Mouse (Mus musculus) activated CD4-positive, CD25-positive, alpha-beta regulatory T cell, adult 4 months (primary cell): ENCODE data around the gene Cfap99. TPM values are rescaled to one million over a fixed set of nuclear protein-coding genes. Genes with fewer than 3 reads are reported as not detected.

Source experiments
- ATAC-seq: one replicate; pipeline ENCODE4 v1.8.0; 2017
- polyA plus RNA-seq, 2 experiments: library from polyadenylated mRNA; unstranded; fragments of 100-300 nt; shearing (Covaris generic); gene quantifications; one replicate each; pipeline ENCODE4 v1.2.1; 2017

Gene Cfap99
- polyA plus RNA-seq, 2 experiments from 2014 or later, result not detected

- no peak for ATAC-seq
These were observed 9.2 kb upstream of the Cfap99 start for GRCm38 (mm10) chr5:34279214-34279613.

- ATAC-seq, result no peak
These were observed 7.4 kb upstream of the Cfap99 start for GRCm38 (mm10) chr5:34280976-34281375.

- no peak for ATAC-seq
These were observed 5.0 kb upstream of the Cfap99 start for GRCm38 (mm10) chr5:34283355-34283754.

- ATAC-seq, result no peak
These were observed 4.1 kb upstream of the Cfap99 start for GRCm38 (mm10) chr5:34284156-34284750.

- no peak for ATAC-seq
These were observed 3.1 kb upstream of the Cfap99 start for GRCm38 (mm10) chr5:34285285-34285684.

GRCm38 (mm10) chr5:34286516-34286915, 1.9 kb upstream of the Cfap99 start:
- ATAC-seq, result no peak

GRCm38 (mm10) chr5:34287001-34287837, 1.2 kb upstream of the Cfap99 start:
- no peak for ATAC-seq

- no peak for ATAC-seq
These were observed 608 bp upstream of the Cfap99 start for GRCm38 (mm10) chr5:34287838-34288145.

- ATAC-seq, result no peak
These were observed 886 bp downstream of the Cfap99 start for GRCm38 (mm10) chr5:34289286-34289685.

- no peak for ATAC-seq
These were observed 5.0 kb downstream of the Cfap99 start for GRCm38 (mm10) chr5:34293363-34293762.

- ATAC-seq, result no peak
These were observed 6.3 kb downstream of the Cfap99 start for GRCm38 (mm10) chr5:34294696-34295095.

DNA sequence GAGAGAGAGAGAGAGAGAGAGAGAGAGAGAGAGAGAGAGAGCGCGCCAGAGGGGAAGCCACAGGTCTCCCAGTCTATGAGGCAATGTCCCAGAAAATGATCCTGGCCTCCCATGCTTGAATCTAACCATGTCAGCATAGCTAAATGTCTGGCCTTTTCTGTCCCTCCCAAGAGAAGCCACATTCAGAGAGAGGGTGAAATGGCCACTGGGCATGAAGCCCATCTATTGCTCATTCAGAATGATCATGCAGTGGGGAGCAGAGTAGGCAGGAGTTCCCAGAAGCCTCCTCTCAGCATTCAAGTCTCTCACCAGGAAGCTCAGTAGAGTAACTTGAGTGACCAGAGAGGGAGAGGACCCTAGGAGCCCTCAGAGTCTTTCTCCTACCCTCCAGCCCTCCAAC, 6.7 kb downstream of the Cfap99 start:
- ATAC-seq, result no peak

DNA sequence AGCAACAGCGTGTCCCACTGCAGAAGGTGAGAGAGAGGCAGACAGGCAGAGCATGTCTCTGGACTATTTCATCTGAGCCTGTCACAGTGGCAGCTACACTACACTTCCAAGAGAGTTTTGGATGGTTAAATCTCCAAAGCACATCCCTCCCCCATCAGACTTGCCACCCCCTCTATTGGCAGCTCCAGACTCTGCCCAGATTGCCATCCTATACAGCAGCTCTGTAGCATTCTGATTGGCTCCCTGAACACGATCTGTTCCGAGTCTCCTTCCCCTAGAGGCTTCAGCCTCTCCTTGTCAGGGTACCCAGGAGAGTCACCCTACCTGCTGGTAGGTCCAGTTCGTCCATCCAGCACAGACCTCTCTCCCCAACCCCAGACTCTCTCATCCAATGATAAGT, 9.7 kb downstream of the Cfap99 start:
- no peak for ATAC-seq

DNA sequence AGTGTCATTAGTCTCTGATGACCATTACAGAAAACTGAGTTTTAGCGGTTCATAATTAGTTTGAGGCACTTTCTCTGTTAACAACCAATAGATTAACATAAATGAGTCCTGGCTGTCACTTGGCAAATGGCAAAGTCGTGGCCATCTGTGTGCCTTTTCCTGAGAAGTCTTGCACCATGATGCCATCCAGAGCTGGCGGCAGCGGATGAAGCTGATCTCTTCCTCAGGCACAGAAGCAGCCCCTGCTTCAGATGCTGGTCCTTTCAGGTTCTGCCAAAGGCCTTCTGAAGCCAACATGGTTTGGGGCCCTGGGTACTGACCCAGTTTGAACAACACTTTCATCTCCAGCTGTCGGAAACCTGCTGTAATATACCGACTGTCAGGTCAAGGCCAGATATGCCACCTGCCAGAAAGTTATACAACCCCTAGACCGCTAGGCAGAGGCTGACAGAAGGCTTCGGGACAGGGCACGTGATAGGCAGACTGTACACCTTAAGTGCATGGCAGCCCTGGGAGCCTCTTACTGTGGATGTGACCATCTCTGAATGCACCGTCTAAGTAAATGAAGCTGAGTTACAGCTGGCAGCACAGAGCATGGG, 10.6 kb downstream of the Cfap99 start:
- ATAC-seq, result no peak

DNA sequence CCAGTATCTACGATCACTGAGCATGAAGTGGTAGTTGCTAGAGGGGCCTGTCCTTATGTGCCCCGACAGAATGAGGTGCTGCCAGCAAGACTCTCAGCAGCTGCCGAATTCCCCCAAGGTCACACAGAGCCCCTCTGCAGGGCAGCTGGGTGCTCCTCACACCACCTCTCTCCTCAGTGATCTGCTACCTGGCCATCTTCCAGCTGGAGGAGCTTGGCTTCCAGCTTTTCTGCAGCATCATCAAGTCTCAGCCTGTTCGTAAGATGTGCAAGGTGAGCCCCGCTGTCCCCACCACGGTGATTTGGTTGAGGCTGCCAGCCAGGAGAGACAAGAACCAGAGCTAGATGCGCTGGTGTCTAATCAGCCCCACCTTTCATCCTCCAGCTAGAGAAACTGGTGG, 14.0 kb downstream of the Cfap99 start:
- no peak for ATAC-seq

GRCm38 (mm10) chr5:34309016-34309415, 20.6 kb downstream of the Cfap99 start:
- no peak for ATAC-seq

DNA sequence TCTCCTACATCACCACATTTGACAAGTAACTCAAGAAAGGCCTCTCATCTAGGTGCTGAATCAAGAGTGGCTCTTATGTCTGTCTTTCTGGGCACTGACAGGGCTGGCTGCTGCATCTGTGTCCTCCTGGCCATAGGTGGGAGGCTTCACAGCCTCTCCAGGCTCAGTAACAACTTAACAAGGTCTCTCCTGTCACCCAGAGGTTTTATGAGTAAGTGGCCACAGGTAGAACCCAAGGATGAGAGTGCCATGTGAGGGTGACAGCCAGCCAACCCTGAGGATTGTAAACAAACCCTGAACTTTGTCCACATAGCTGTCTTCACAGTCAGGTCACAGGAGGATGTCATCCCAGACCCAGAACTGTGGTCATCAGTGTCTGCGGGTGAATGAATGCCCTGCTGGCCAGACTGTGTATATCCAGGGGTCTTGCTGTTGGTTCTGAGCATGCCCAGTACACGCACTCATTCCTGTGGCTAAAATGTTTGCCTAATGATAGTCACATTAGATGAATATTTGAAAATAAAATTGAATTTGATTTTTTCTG, 31.2 kb downstream of the Cfap99 start:
- no peak for ATAC-seq

GRCm38 (mm10) chr5:34321236-34321635, 32.8 kb downstream of the Cfap99 start:
- ATAC-seq, result no peak

- no peak for ATAC-seq
These were observed 36.9 kb downstream of the Cfap99 start for GRCm38 (mm10) chr5:34325286-34325685.

- ATAC-seq, result no peak
These were observed 37.9 kb downstream of the Cfap99 start for GRCm38 (mm10) chr5:34326249-34326691.

DNA sequence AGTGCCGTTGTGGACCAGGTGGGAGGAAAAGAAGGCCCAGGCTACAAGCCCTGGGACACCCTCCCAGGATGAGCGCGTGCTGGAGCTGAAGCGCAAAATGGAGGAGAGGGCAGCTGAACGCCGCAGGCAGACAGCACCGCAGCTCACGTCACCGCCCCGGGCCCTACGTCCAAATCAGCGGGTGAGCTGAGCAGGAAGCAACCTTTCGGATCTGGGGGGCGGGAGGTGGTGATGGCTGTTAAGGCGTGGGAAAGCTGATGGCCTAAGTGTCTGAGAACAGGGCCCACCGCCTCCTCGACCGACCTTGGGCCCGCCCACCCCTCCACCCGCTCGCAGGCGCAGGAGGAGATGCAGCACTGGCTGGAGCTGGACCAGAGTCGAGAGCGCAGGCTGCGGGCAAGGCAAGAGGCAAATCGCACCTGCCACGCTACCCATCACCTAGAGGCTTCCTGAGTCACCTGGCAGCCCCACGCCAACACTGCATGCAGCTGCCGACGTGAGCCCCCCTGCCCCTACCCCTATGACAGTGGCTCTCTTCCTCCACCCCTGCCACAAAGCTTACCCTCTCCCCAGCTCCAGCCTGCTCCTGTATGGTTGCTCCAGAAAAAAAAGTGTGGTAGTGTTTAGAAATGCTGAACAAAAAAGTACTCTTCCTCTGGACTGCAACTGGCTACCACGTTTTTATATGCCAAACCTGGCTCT, 38.6 kb downstream of the Cfap99 start:
- no peak for ATAC-seq

- no peak for ATAC-seq
These were observed 41.7 kb downstream of the Cfap99 start for GRCm38 (mm10) chr5:34330136-34330535.

GRCm38 (mm10) chr5:34334081-34334480, 45.7 kb downstream of the Cfap99 start:
- no peak for ATAC-seq
